ENCODE assay signal across 8 mouse cellular contexts in genomic region chr8:47288866-47289541, GRCm38 (mm10).
A peak's percentile ranks its signal among the peaks of the same experiment; 100 is the strongest.
DNase-seq lines count a peak whose midpoint lies in the region; ATAC-seq lines count a peak whose summit lies in the region.

No protein-coding gene starts in this region.

- ATAC-seq in forebrain, embryonic 11.5 days (replicated peaks; ENCODE audit: low FRiP score), result peak; percentile 75
- peak; percentile 84 for ATAC-seq in heart, embryonic 12.5 days (ENCODE audit: insufficient number of reproducible peaks, low FRiP score)
- ATAC-seq in kidney, embryonic 16.5 days (ENCODE audit: low FRiP score, low TSS enrichment), result peak; percentile 91
- peak; percentile 65; the same call in 1 of the 2 replicates for ATAC-seq in liver, embryonic 11.5 days (replicated peaks; ENCODE audit: low FRiP score)
- peak; percentile 86 for ATAC-seq in neural tube, embryonic 13.5 days (ENCODE audit: low read depth)

- peak overlapping the region; percentile 96 for H3K4me3 ChIP-seq in forebrain, embryonic 11.5 days (ENCODE audit: low read depth, low read length)
- H3K4me3 ChIP-seq in heart, embryonic 12.5 days, result peak overlapping the region; percentile 64
- H3K4me3 ChIP-seq in kidney, embryonic 16.5 days (ENCODE audit: low read length), result peak overlapping the region; percentile 80
- H3K4me3 ChIP-seq in liver, embryonic 11.5 days (ENCODE audit: low read depth, low read length), result peak overlapping the region; percentile 61
- peak overlapping the region; percentile 85 for H3K4me3 ChIP-seq in neural tube, embryonic 13.5 days

- H3K36me3 ChIP-seq in forebrain, embryonic 11.5 days (ENCODE audit: control insufficient read depth, insufficient read depth, low read length), result no peaks in the 10 kb centered on the region
- no peaks in the 10 kb centered on the region for H3K36me3 ChIP-seq in heart, embryonic 12.5 days
- H3K36me3 ChIP-seq in kidney, embryonic 16.5 days (ENCODE audit: insufficient read depth, low read length), result no peaks in the 10 kb centered on the region
- H3K36me3 ChIP-seq in liver, embryonic 11.5 days (ENCODE audit: control insufficient read depth, insufficient read depth, low read length), result no peaks in the 10 kb centered on the region
- no peaks in the 10 kb centered on the region for H3K36me3 ChIP-seq in neural tube, embryonic 13.5 days

- peak overlapping the region; percentile 97 for H3K27ac ChIP-seq in forebrain, embryonic 11.5 days (ENCODE audit: low read depth, low read length)
- peak overlapping the region; percentile 80 for H3K27ac ChIP-seq in heart, embryonic 12.5 days (ENCODE audit: poor library complexity, severe bottlenecking)
- peak overlapping the region; percentile 16 for H3K27ac ChIP-seq in kidney, embryonic 16.5 days (ENCODE audit: low read length)
- no peak overlapping the region for H3K27ac ChIP-seq in liver, embryonic 11.5 days (ENCODE audit: low read depth, low read length)
- peak overlapping the region; percentile 99 for H3K27ac ChIP-seq in neural tube, embryonic 13.5 days (replicated peaks)

- under 1% methylated on average over 61 of the region's 97 CpGs for WGBS in forebrain, embryonic 11.5 days
- WGBS in heart, embryonic 12.5 days, result under 1% methylated on average over 96 of the region's 97 CpGs
- WGBS in kidney, embryonic 16.5 days, result under 1% methylated on average over 76 of the region's 97 CpGs
- under 1% methylated on average over 89 of the region's 97 CpGs for WGBS in liver, embryonic 11.5 days
- WGBS in neural tube, embryonic 13.5 days, result under 1% methylated on average over 97 of the region's 97 CpGs

- H3K9me3 ChIP-seq in forebrain, embryonic 11.5 days (ENCODE audit: control insufficient read depth, low read length), result no peaks in the 10 kb centered on the region
- H3K9me3 ChIP-seq in heart, embryonic 12.5 days (replicated peaks), result no peaks in the 10 kb centered on the region; the same call in 1 of the 2 replicates
- no peaks in the 10 kb centered on the region for H3K9me3 ChIP-seq in kidney, embryonic 16.5 days (ENCODE audit: low read length)
- H3K9me3 ChIP-seq in liver, embryonic 11.5 days (ENCODE audit: control insufficient read depth, low read length), result no peaks in the 10 kb centered on the region
- H3K9me3 ChIP-seq in neural tube, embryonic 13.5 days, result no peaks in the 10 kb centered on the region

- peak overlapping the region; percentile 77 for H3K4me2 ChIP-seq in forebrain, embryonic 11.5 days (ENCODE audit: low read depth, low read length, severe bottlenecking)
- peak overlapping the region; percentile 84 for H3K4me2 ChIP-seq in heart, embryonic 12.5 days
- H3K4me2 ChIP-seq in kidney, embryonic 16.5 days (replicated peaks; ENCODE audit: low read depth, low read length), result peak overlapping the region; percentile 99
- H3K4me2 ChIP-seq in liver, embryonic 11.5 days, result peak overlapping the region; percentile 81
- peak overlapping the region; percentile 83 for H3K4me2 ChIP-seq in neural tube, embryonic 13.5 days

- peak; percentile 30 for DNase-seq in thymus, postnatal 4 days
- DNase-seq in thymus, postnatal 10 days (ENCODE audit: low spot score in 2 of 2), result no peak
- DNase-seq in forebrain, embryonic 11.5 days (ENCODE audit: low spot score), result peak; percentile 89
- peak; percentile 68 for DNase-seq in liver, embryonic 11.5 days (ENCODE audit: low spot score)
- DNase-seq in urinary bladder, postnatal 25 days (ENCODE audit: low spot score), result peak; percentile 46

- peaks cover 12% of the 10 kb centered on the region; the same call in 1 of the 2 replicates for H3K4me1 ChIP-seq in forebrain, embryonic 11.5 days (replicated peaks; ENCODE audit: control insufficient read depth, insufficient read depth, low read length)
- H3K4me1 ChIP-seq in heart, embryonic 12.5 days (replicated peaks), result peaks cover 11% of the 10 kb centered on the region; the same call in 1 of the 2 replicates
- peaks cover 27% of the 10 kb centered on the region for H3K4me1 ChIP-seq in kidney, embryonic 16.5 days (ENCODE audit: insufficient read depth, low read length)
- H3K4me1 ChIP-seq in liver, embryonic 11.5 days (replicated peaks; ENCODE audit: control insufficient read depth, insufficient read depth, low read length), result no peaks in the 10 kb centered on the region
- H3K4me1 ChIP-seq in neural tube, embryonic 13.5 days (replicated peaks), result peaks cover 43% of the 10 kb centered on the region

- H3K27me3 ChIP-seq in forebrain, embryonic 11.5 days (ENCODE audit: control insufficient read depth, insufficient read depth, low read length), result no peaks in the 10 kb centered on the region
- H3K27me3 ChIP-seq in heart, embryonic 12.5 days (replicated peaks), result 0 out of 2 replicates have a peak, but pooled peaks cover 10% of the 10 kb centered on the region
- no peaks in the 10 kb centered on the region for H3K27me3 ChIP-seq in kidney, embryonic 16.5 days (ENCODE audit: insufficient read depth, low read length)
- peaks cover 41% of the 10 kb centered on the region for H3K27me3 ChIP-seq in liver, embryonic 11.5 days (replicated peaks; ENCODE audit: control insufficient read depth, insufficient read depth, low read length)
- no peaks in the 10 kb centered on the region for H3K27me3 ChIP-seq in neural tube, embryonic 13.5 days

- peak overlapping the region; percentile 99 for H3K9ac ChIP-seq in forebrain, embryonic 11.5 days (ENCODE audit: low read length)
- peak overlapping the region; percentile 92 for H3K9ac ChIP-seq in heart, embryonic 12.5 days
- H3K9ac ChIP-seq in kidney, embryonic 16.5 days (replicated peaks; ENCODE audit: low read length), result peak overlapping the region; percentile 82
- H3K9ac ChIP-seq in liver, embryonic 11.5 days (ENCODE audit: low read depth, low read length), result peak overlapping the region; percentile 64
- peak overlapping the region; percentile 100 for H3K9ac ChIP-seq in neural tube, embryonic 13.5 days

Comparison
In these comparisons a context has a peak if more than half of its experiments do, and no peak if none do; other contexts are left out.
1. DNase-seq: peak in thymus, postnatal 4 days (single experiment), forebrain, embryonic 11.5 days (single experiment), liver, embryonic 11.5 days (single experiment) and urinary bladder, postnatal 25 days (single experiment); none in thymus, postnatal 10 days (0 of 2).
2. Peak in every context shown above with its lines, with median percentiles within 50 percentile points of each other: ATAC-seq, H3K4me2 ChIP-seq, H3K4me3 ChIP-seq and H3K9ac ChIP-seq.